Mouse (Mus musculus) MEL (cell line): Measurements from ENCODE around the gene Slc35e2. TPM values are rescaled to one million over a fixed set of nuclear protein-coding genes. Genes with fewer than 3 reads are reported as not detected.

Experiments
- DNase-seq: peaks from one replicate; pipeline ENCODE4 v3.0.0; 2011; ENCODE audit warnings: low read depth, low spot score
- H3K27ac ChIP-seq: 2 replicates; pipeline ENCODE4 v1.5.1; 2012; ENCODE audit warnings: low read depth, mild to moderate bottlenecking, control low read depth, low read length, moderate library complexity; ENCODE audit not compliant: control insufficient read depth
- H3K27me3 ChIP-seq, 2 experiments: fragments of 150-350 bp in 1 of 2; sonication (generic) in 1 of 2; 2 replicates each; pipeline ENCODE4 v1.6.1; 2012; ENCODE audit warnings: low read length in 2 of 2, mild to moderate bottlenecking in 2 of 2, improper control_type of control experiment in 1 of 2, moderate library complexity in 1 of 2; ENCODE audit not compliant: insufficient read depth in 2 of 2, control insufficient read depth in 1 of 2
- H3K36me3 ChIP-seq, 2 experiments: 2 replicates each; pipeline ENCODE4 v1.6.1; 2012 to 2014; ENCODE audit warnings: low read length in 2 of 2, improper control_type of control experiment in 1 of 2, inconsistent platforms in 1 of 2, mild to moderate bottlenecking in 1 of 2; ENCODE audit not compliant: insufficient read depth in 2 of 2, control insufficient read depth in 1 of 2
- H3K4me1 ChIP-seq, 2 experiments: fragments of 150-350 bp in 1 of 2; sonication (generic) in 1 of 2; 2 replicates each; pipeline ENCODE4 v1.6.1; 2012; ENCODE audit warnings: low read length in 2 of 2, improper control_type of control experiment in 1 of 2, mild to moderate bottlenecking in 1 of 2; ENCODE audit not compliant: insufficient read depth in 2 of 2, control insufficient read depth in 1 of 2
- H3K4me3 ChIP-seq, 2 experiments: fragments of 150-350 bp in 1 of 2; sonication (generic) in 1 of 2; 2 replicates each; pipeline ENCODE4 v1.5.1; 2012; ENCODE audit warnings: low read depth in 2 of 2, low read length in 2 of 2, mild to moderate bottlenecking in 2 of 2, moderate library complexity in 2 of 2, control low read depth in 1 of 2, improper control_type of control experiment in 1 of 2; ENCODE audit not compliant: control insufficient read depth in 1 of 2, insufficient read depth in 1 of 2
- H3K79me2 ChIP-seq: 2 replicates; pipeline ENCODE4 v1.6.1; 2012; ENCODE audit warnings: mild to moderate bottlenecking, low read length, moderate library complexity; ENCODE audit not compliant: control insufficient read depth, poor library complexity, insufficient read depth
- H3K9ac ChIP-seq: 2 replicates; pipeline ENCODE4 v1.6.1; 2012; ENCODE audit warnings: low read depth, mild to moderate bottlenecking, control low read depth, low read length, moderate library complexity; ENCODE audit not compliant: control insufficient read depth, poor library complexity, severe bottlenecking
- H3K9me3 ChIP-seq: fragments of 150-350 bp; sonication (generic); replicated peaks from 2 replicates; pipeline ENCODE4 v1.6.1; 2012; ENCODE audit warnings: mild to moderate bottlenecking, low read length, improper control_type of control experiment, moderate library complexity; ENCODE audit not compliant: insufficient read depth
- BHLHE40 ChIP-seq: IDR thresholded peaks from 2 replicates; pipeline ENCODE4 v1.6.1; 2012; ENCODE audit warnings: low read depth, mild to moderate bottlenecking, inconsistent platforms, low read length, improper control_type of control experiment, borderline replicate concordance
- E2F4 ChIP-seq: IDR thresholded peaks from 2 replicates; pipeline ENCODE4 v1.6.1; 2011; ENCODE audit warnings: low read depth, low read length, improper control_type of control experiment, borderline replicate concordance
- EP300 ChIP-seq, 2 experiments: IDR thresholded peaks; 2 replicates each; pipeline ENCODE4 v1.6.1; 2011; ENCODE audit warnings: improper control_type of control experiment in 2 of 2, low read length in 2 of 2, low read depth in 1 of 2, mild to moderate bottlenecking in 1 of 2
- ETS1 ChIP-seq: IDR thresholded peaks from 2 replicates; pipeline ENCODE4 v1.6.1; 2012; ENCODE audit warnings: low read depth, mild to moderate bottlenecking, inconsistent platforms, low read length, improper control_type of control experiment, moderate library complexity
- GATA1 ChIP-seq: IDR thresholded peaks from 2 replicates; pipeline ENCODE4 v1.6.1; 2011; ENCODE audit warnings: low read depth, low read length, improper control_type of control experiment
- MXI1 ChIP-seq: IDR thresholded peaks from 2 replicates; pipeline ENCODE4 v1.6.1; 2011; ENCODE audit warnings: mild to moderate bottlenecking, low read depth, low read length, improper control_type of control experiment
- NRF1 ChIP-seq: IDR thresholded peaks from 2 replicates; pipeline ENCODE4 v1.6.1; 2014; ENCODE audit warnings: low read depth, mild to moderate bottlenecking, inconsistent platforms, low read length, improper control_type of control experiment, moderate library complexity; ENCODE audit not compliant: poor library complexity, insufficient read depth, severe bottlenecking
- POLR2AphosphoS2 ChIP-seq: IDR thresholded peaks from 2 replicates; pipeline ENCODE4 v1.6.1; 2011; ENCODE audit warnings: low read length, improper control_type of control experiment
- POLR2AphosphoS5 ChIP-seq: IDR thresholded peaks from 2 replicates; pipeline ENCODE4 v1.6.1; 2012; ENCODE audit warnings: low read depth, borderline replicate concordance, mild to moderate bottlenecking, inconsistent platforms, low read length, moderate library complexity, mixed read lengths
- RAD21 ChIP-seq: IDR thresholded peaks from 2 replicates; pipeline ENCODE4 v1.6.1; 2011; ENCODE audit warnings: mild to moderate bottlenecking, low read depth, low read length, improper control_type of control experiment
- RCOR1 ChIP-seq: IDR thresholded peaks from 2 replicates; pipeline ENCODE4 v1.6.1; 2012; ENCODE audit warnings: low read depth, mild to moderate bottlenecking, inconsistent platforms, low read length, improper control_type of control experiment
- ZKSCAN1 ChIP-seq: IDR thresholded peaks from 2 replicates; pipeline ENCODE4 v1.6.1; 2012; ENCODE audit warnings: low read depth, mild to moderate bottlenecking, inconsistent platforms, low read length, improper control_type of control experiment, moderate library complexity
- ZMIZ1 ChIP-seq: IDR thresholded peaks from 2 replicates; pipeline ENCODE4 v1.6.1; 2012; ENCODE audit warnings: low read depth, mild to moderate bottlenecking, inconsistent platforms, low read length, improper control_type of control experiment, moderate library complexity
- polyA plus RNA-seq, 2 experiments: library from polyadenylated mRNA; stranded (reverse) in 1 of 2; unstranded in 1 of 2; fragments of >175 nt in 1 of 2; fragments of >200 nt in 1 of 2; gene quantifications; 2 replicates each; pipeline versions ENCODE4 v1.2.1 to v1.2.4; 2012; ENCODE audit warnings: low replicate concordance in 2 of 2, low read depth in 1 of 2; ENCODE audit not compliant: insufficient read length in 2 of 2, insufficient read depth in 1 of 2, missing spikeins in 1 of 2
- total RNA-seq: library from RNA; depleted of rRNA; stranded (reverse); fragments of 300-350 nt; gene quantifications from 2 replicates; pipeline ENCODE4 v1.2.3, GENCODE M21; 2012

Gene Slc35e2
- total and polyA plus RNA-seq, 3 experiments: 6.4 to 9.9 TPM; not detected in 1

DNA sequence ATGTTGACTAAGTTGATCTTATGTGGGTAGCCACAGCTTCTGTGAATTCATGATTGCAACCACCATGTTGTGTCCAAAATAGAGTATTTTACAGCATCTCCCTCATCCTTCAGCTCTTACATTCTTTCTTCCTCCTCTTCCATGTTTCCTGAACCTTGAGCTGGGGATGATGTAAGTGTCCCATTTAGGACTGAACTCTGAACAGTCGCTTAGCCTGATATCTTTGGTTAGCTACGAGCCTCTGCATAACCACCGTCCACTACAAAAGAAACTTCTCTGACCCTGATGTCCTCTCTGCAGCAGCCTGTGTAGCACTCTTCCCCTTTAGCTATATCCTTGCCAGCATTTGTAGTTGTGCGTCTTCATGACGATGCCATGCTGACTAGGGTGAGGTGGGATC, 44.5 kb downstream of the Slc35e2 start:
- Histone ChIP-seq H3K4me1 (no peaks in the 10 kb centered on the region), H3K79me2 (no peaks in the 10 kb centered on the region), H3K9me3 (no peaks in the 10 kb centered on the region), H3K9ac (no peak overlapping the region), H3K27ac (no peak overlapping the region), H3K36me3 (peaks cover 0 to 22% of the 10 kb centered on the region in 2 experiments; a peak in 2 of 4 replicates), H3K27me3 (no peaks in the 10 kb centered on the region), H3K4me3 (no peak overlapping the region)
- no peak for DNase-seq
- TF ChIP-seq POLR2AphosphoS2: no peak
- TF ChIP-seq ETS1: no peak
- TF ChIP-seq E2F4: no peak
- no peak for TF ChIP-seq POLR2AphosphoS5

DNA sequence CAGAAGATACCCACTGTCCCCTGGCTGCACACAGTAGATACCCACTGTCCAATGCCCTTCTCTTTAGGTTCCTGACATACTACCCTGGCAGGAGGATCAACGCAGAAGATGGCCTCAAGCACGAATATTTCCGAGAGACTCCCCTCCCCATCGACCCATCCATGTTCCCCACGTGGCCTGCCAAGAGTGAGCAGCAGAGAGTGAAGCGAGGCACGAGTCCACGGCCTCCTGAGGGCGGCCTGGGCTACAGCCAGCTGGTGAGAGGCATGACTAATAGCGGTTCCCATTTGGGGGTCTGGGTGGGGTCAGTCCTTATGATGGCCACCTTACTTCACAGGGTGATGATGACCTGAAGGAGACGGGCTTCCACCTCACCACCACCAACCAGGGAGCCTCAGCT, 48.1 kb downstream of the Slc35e2 start:
- no peaks in the 10 kb centered on the region for H3K27me3 ChIP-seq
- DNase-seq: no peak
- H3K36me3 ChIP-seq: peaks cover 0 to 13% of the 10 kb centered on the region in 2 experiments; a peak in 2 of 4 replicates
- H3K4me3 ChIP-seq: no peak overlapping the region
- no peak overlapping the region for H3K27ac ChIP-seq
- no peak overlapping the region for H3K9ac ChIP-seq
- no peaks in the 10 kb centered on the region for H3K4me1 ChIP-seq
- TF ChIP-seq RAD21 (no peak), EP300 (IDR thresholded peaks at IDR 0.05; ENCODE audit: low read depth in 1 of 2, low read length in 2 of 2) (no peak), NRF1 (no peak), ZMIZ1 (no peak), BHLHE40 (no peak)
- H3K9me3 ChIP-seq: no peaks in the 10 kb centered on the region
- no peaks in the 10 kb centered on the region for H3K79me2 ChIP-seq

DNA sequence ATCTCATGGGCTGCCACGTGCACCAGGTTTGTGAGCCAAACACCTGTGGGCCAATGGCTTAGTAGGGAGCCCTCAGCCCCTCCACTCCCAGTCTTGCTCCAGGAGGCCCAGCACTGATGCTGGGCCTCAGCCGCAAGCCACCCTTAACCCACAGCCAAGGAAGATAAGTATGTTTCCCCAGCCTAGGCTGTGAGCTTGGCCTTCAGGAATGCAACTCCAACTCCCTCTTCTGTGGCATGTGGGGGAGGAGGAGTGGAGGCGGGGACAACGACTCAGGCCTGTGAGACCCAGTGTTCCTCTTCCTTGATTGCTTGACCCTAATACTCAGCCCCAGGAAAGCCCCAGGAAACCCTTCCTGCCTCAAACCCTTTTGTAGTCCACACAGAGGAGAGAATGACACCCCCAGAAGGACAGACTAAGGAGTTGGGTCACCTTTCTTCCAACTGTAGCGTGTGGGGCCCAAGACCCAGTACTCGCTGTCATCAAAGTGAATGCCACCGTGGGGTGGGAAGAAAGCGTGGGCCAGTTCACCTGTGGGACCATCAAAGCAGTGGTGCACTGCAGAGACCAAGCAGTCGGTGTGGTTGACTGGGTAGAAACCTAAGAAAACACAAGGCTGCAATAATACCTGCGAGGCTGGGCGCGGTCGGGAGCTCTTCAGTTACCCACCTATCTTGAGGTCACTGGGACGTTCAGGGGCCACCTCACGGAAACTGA, 50.5 kb downstream of the Slc35e2 start:
- Histone ChIP-seq H3K27me3 (no peaks in the 10 kb centered on the region), H3K4me1 (no peaks in the 10 kb centered on the region), H3K36me3 (peaks cover 0 to 13% of the 10 kb centered on the region in 2 experiments; a peak in 2 of 4 replicates), H3K9me3 (no peaks in the 10 kb centered on the region), H3K27ac (no peak overlapping the region), H3K9ac (no peak overlapping the region), H3K4me3 (no peak overlapping the region), H3K79me2 (no peaks in the 10 kb centered on the region)
- TF ChIP-seq GATA1: no peak
- TF ChIP-seq RAD21: no peak
- no peak for TF ChIP-seq MXI1
- TF ChIP-seq ZKSCAN1: no peak
- TF ChIP-seq RCOR1: no peak
- no peak for TF ChIP-seq EP300 (IDR thresholded peaks at IDR 0.05; ENCODE audit: low read depth in 1 of 2, low read length in 2 of 2)
- DNase-seq: no peak
